In the genomic region with DNA sequence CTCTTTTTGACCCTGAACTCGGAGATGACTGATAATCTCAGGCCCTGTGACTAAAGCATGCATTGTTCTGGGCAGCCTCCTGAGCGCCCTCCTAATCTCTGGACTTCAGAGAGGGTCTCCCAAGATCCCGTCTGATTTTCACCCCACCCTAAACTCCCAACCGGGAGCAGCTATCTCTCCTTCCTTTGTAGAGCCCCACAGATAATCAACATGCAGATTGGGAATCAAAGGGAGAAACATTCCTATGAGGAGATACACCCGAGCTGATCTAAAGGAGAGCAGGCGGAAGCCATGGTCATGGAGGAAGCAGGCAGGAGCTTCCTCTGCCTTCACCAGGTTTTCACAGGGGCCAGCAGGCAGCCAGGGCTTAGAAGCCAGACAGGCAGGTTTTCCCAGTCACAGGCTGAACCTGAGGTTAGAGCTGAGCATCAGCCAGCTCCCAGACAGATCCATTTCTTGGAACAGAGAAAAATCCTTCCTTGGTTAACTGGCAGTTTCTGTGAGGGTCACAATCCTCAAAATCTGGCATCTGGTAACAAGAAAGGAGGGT, we compare ENCODE assay signal across 29 mouse cellular contexts.
DNase-seq lines count a peak whose midpoint lies in the region; ATAC-seq and TF ChIP-seq lines count a peak whose summit lies in the region.
"Had no signal": no experiment of that assay in that cellular context is flagged by ENCODE, and none has a peak within 500 bp of the region (broad histone marks: within the 10 kb centered on the region; RNA-seq: fewer than 3 reads in every experiment).

No protein-coding gene starts in this region.

- H3K9me3 ChIP-seq in lung, embryonic 16.5 days (ENCODE audit: control insufficient read depth, low read length): no peaks in the 10 kb centered on the region
- H3K9me3 ChIP-seq in kidney, embryonic 14.5 days (ENCODE audit: control insufficient read depth, low read length): no peaks in the 10 kb centered on the region
- H3K9me3 ChIP-seq: forebrain, embryonic 13.5 days; heart, embryonic 10.5 days; heart, embryonic 15.5 days; hindbrain, embryonic 12.5 days; limb, embryonic 12.5 days; liver, embryonic 15.5 days; midbrain, embryonic 10.5 days; neural tube, embryonic 13.5 days had no signal

- peak overlapping the region; percentile 14; the same call in 1 of the 2 replicates for H3K9ac ChIP-seq in lung, embryonic 16.5 days (ENCODE audit: low read length)
- no peak overlapping the region for H3K9ac ChIP-seq in kidney, embryonic 14.5 days (ENCODE audit: low read depth, low read length)
- H3K9ac ChIP-seq: forebrain, embryonic 13.5 days; heart, embryonic 15.5 days; hindbrain, embryonic 12.5 days; limb, embryonic 12.5 days; liver, embryonic 15.5 days; neural tube, embryonic 13.5 days had no signal

- TF ChIP-seq POLR2A in myocyte (IDR thresholded peaks at IDR 0.05; ENCODE audit: insufficient read length, low read depth): no peak

- H3K79me2 ChIP-seq in myocyte (ENCODE audit: control insufficient read depth, insufficient read depth): peaks cover 90% of the 10 kb centered on the region

- H3K36me3 ChIP-seq in lung, embryonic 16.5 days (ENCODE audit: control insufficient read depth, insufficient read depth, low read length): peaks cover 7% of the 10 kb centered on the region
- peaks cover 55% of the 10 kb centered on the region for H3K36me3 ChIP-seq in myocyte (ENCODE audit: control insufficient read depth, insufficient read depth)
- H3K36me3 ChIP-seq in kidney, embryonic 14.5 days (ENCODE audit: control insufficient read depth, insufficient read depth, low read length): no peaks in the 10 kb centered on the region
- H3K36me3 ChIP-seq: heart, embryonic 10.5 days; heart, embryonic 15.5 days; hindbrain, embryonic 12.5 days; limb, embryonic 12.5 days; midbrain, embryonic 10.5 days; neural tube, embryonic 13.5 days had no signal

- no peak overlapping the region for H3K4me3 ChIP-seq in lung, embryonic 16.5 days (ENCODE audit: low read length)
- no peak overlapping the region for H3K4me3 ChIP-seq in myocyte
- H3K4me3 ChIP-seq in kidney, embryonic 14.5 days (ENCODE audit: low read length): no peak overlapping the region
- H3K4me3 ChIP-seq: forebrain, embryonic 13.5 days; heart, embryonic 10.5 days; heart, embryonic 15.5 days; hindbrain, embryonic 12.5 days; limb, embryonic 12.5 days; liver, embryonic 15.5 days; midbrain, embryonic 10.5 days; neural tube, embryonic 13.5 days had no signal

- H3K4me2 ChIP-seq in lung, embryonic 16.5 days (ENCODE audit: low read depth, low read length): no peak overlapping the region
- peak overlapping the region; percentile 63 for H3K4me2 ChIP-seq in myocyte (ENCODE audit: low read depth)
- H3K4me2 ChIP-seq in kidney, embryonic 14.5 days (replicated peaks; ENCODE audit: low read depth, low read length): no peak overlapping the region
- H3K4me2 ChIP-seq: forebrain, embryonic 13.5 days; heart, embryonic 15.5 days; hindbrain, embryonic 12.5 days; limb, embryonic 12.5 days; liver, embryonic 15.5 days; neural tube, embryonic 13.5 days had no signal

- no peak for DNase-seq in lung, postnatal 36 days
- DNase-seq in ES-CJ7 (ENCODE audit: low read depth, low spot score) (peak; percentile 41), ZHBTc4 (ENCODE audit: low read depth, low spot score) (peak; percentile 79)
- DNase-seq in T-cell, adult 2 months (ENCODE audit: low spot score): no peak
- no peak for DNase-seq in left cerebral cortex, postnatal 4 days
- DNase-seq: adrenal gland, postnatal 10 days; cerebellum, adult 11 months; cerebellum, adult 9-10 months; embryo, embryonic 11 days; gastrocnemius, postnatal 25 days; heart, adult 11 months; kidney, adult 9 months; kidney, postnatal 14 days; thymus, adult 2 months; thymus, postnatal 36 days had no signal

- H3K27me3 ChIP-seq in lung, embryonic 16.5 days (ENCODE audit: control insufficient read depth, insufficient read depth, low read depth, low read length): no peaks in the 10 kb centered on the region
- no peaks in the 10 kb centered on the region for H3K27me3 ChIP-seq in myocyte (ENCODE audit: control insufficient read depth, insufficient read depth, insufficient read length)
- peaks cover 6% of the 10 kb centered on the region; the same call in 1 of the 2 replicates for H3K27me3 ChIP-seq in kidney, embryonic 14.5 days (ENCODE audit: control insufficient read depth, insufficient read depth, low read length)
- H3K27me3 ChIP-seq: liver, embryonic 15.5 days had no signal

- ATAC-seq in lung, embryonic 16.5 days (ENCODE audit: low read depth): no peak
- no peak for ATAC-seq in kidney, embryonic 14.5 days (ENCODE audit: low FRiP score, low TSS enrichment)
- ATAC-seq: CD4-positive, CD25-positive, alpha-beta regulatory T cell, adult 4 months; forebrain, embryonic 13.5 days; hindbrain, postnatal 0 days; intestine, postnatal 0 days had no signal

- peak overlapping the region; percentile 50 for H3K27ac ChIP-seq in lung, embryonic 16.5 days (ENCODE audit: low read length)
- no peak overlapping the region for H3K27ac ChIP-seq in kidney, embryonic 14.5 days (ENCODE audit: low read depth, low read length)
- H3K27ac ChIP-seq: forebrain, embryonic 13.5 days; heart, embryonic 10.5 days; heart, embryonic 15.5 days; hindbrain, embryonic 12.5 days; hindbrain, postnatal 0 days; limb, embryonic 12.5 days; liver, embryonic 15.5 days; midbrain, embryonic 10.5 days; neural tube, embryonic 13.5 days had no signal

- intact Hi-C loops in left cerebral cortex, postnatal 4 days (cut with DNase I): no loop called here

- 34% methylated on average over 6 of the region's 6 CpGs for WGBS in lung, embryonic 16.5 days
- 40% methylated on average over 6 of the region's 6 CpGs for WGBS in kidney, embryonic 14.5 days

- no peak overlapping the region for H3ac ChIP-seq in myocyte (ENCODE audit: control insufficient read depth, insufficient read length)

- peaks cover 21% of the 10 kb centered on the region for H3K4me1 ChIP-seq in lung, embryonic 16.5 days (replicated peaks; ENCODE audit: control insufficient read depth, insufficient read depth, low read length)
- peaks cover 8% of the 10 kb centered on the region; the same call in 1 of the 2 replicates for H3K4me1 ChIP-seq in kidney, embryonic 14.5 days (ENCODE audit: control insufficient read depth, insufficient read depth, low read length)
- H3K4me1 ChIP-seq: forebrain, embryonic 13.5 days; heart, embryonic 15.5 days; liver, embryonic 15.5 days; neural tube, embryonic 13.5 days had no signal

TF ChIP-seq in myocyte, 11 proteins besides CTCF, POLR2A, EP300 and RAD21:
- TF ChIP-seq POLR2AphosphoS2 (IDR thresholded peaks at IDR 0.05; ENCODE audit: insufficient read length, low read depth): no peak
- TF ChIP-seq MYOG (IDR thresholded peaks at IDR 0.05; ENCODE audit: control insufficient read depth in 1 of 3, insufficient read depth in 1 of 3, insufficient read length in 2 of 3, low read depth in 2 of 3): no peak
- no peak for TF ChIP-seq REST (IDR thresholded peaks at IDR 0.05; ENCODE audit: insufficient read depth, insufficient read length)
- TF ChIP-seq CEBPB (IDR thresholded peaks at IDR 0.05; ENCODE audit: insufficient read depth, poor library complexity, severe bottlenecking): no peak
- TF ChIP-seq MYOD1 (IDR thresholded peaks at IDR 0.05; ENCODE audit: control insufficient read depth in 1 of 3, insufficient read length in 2 of 3, low read depth in 2 of 3): no peak
- TF ChIP-seq SRF (IDR thresholded peaks at IDR 0.05; ENCODE audit: control insufficient read depth, insufficient read length, low read depth): no peak

Comparison
In these comparisons a context has a peak if more than half of its experiments do, and no peak if none do; other contexts are left out.
1. DNase-seq: peak in ES-CJ7 (single experiment) and ZHBTc4 (single experiment); none in lung, postnatal 36 days (single experiment), T-cell, adult 2 months (single experiment) and left cerebral cortex, postnatal 4 days (single experiment).